Mouse (Mus musculus) lung, embryonic 15.5 days (tissue): ENCODE measurements around the gene Phf7. TPM values are rescaled to one million over a fixed set of nuclear protein-coding genes. Genes with fewer than 3 reads are reported as not detected.

Experiments
- ATAC-seq: fragments of 200-750 bp; cut with Nextera tagmentation; 2 replicates; pipeline ENCODE4 v1.8.0; 2017; ENCODE audit warnings: moderate number of reproducible peaks, borderline replicate concordance; ENCODE audit not compliant: low FRiP score, low TSS enrichment; ENCODE audit errors: extremely low read depth
- H3K27ac ChIP-seq: fragments of 300-500 bp; sonication (generic); 2 replicates; pipeline ENCODE4 v1.5.1; 2015; ENCODE audit warnings: moderate library complexity, mild to moderate bottlenecking, inconsistent platforms
- H3K27me3 ChIP-seq: fragments of 300-500 bp; sonication (generic); 2 replicates; pipeline ENCODE4 v1.6.1; 2015; ENCODE audit warnings: inconsistent platforms
- H3K36me3 ChIP-seq: fragments of 300-500 bp; sonication (generic); 2 replicates; pipeline ENCODE4 v1.6.1; 2015; ENCODE audit warnings: inconsistent platforms
- H3K4me1 ChIP-seq: fragments of 300-500 bp; sonication (generic); 2 replicates; pipeline ENCODE4 v1.6.1; 2015; ENCODE audit warnings: inconsistent platforms
- H3K4me2 ChIP-seq: fragments of 300-500 bp; sonication (generic); 2 replicates; pipeline ENCODE4 v1.6.1; 2015; ENCODE audit warnings: inconsistent platforms, mild to moderate bottlenecking, moderate library complexity
- H3K4me3 ChIP-seq: fragments of 300-500 bp; sonication (generic); 2 replicates; pipeline ENCODE4 v1.5.1; 2015; ENCODE audit warnings: mild to moderate bottlenecking, inconsistent platforms
- H3K9ac ChIP-seq: fragments of 300-500 bp; sonication (generic); 2 replicates; pipeline ENCODE4 v1.6.1; 2015; ENCODE audit warnings: inconsistent platforms
- H3K9me3 ChIP-seq: fragments of 300-500 bp; sonication (generic); 2 replicates; pipeline ENCODE4 v1.6.1; 2016; ENCODE audit warnings: inconsistent platforms
- WGBS: fragments of 180-500 bp; shearing (Covaris S2); methylation state at CpG from one replicate; pipeline ENCODE4 v1.1.7; 2015; 5-methylcytosine and 5-hydroxymethylcytosine counted together
- polyA plus RNA-seq: library from polyadenylated mRNA; unstranded; fragments of >200 nt; fragmentation: Nextera tagmentation; extraction: Ambion mirVana; gene quantifications from 2 replicates; pipeline ENCODE4 v1.2.1, GENCODE M21; 2015

Phf7 gene
- polyA plus RNA-seq, 1 experiment from 2014 or later: 14.8 TPM

GRCm38 (mm10) chr14:31207070-31207830 lies 43.9 kb downstream of the Phf7 start:
- H3K27ac ChIP-seq: peak overlapping the region; percentile 16; the same call in 1 of the 2 replicates
- 71% methylated on average over 13 of the region's 13 CpGs for WGBS
- peaks cover 24% of the 10 kb centered on the region for H3K36me3 ChIP-seq
- no peaks in the 10 kb centered on the region for H3K27me3 ChIP-seq
- peaks cover 19% of the 10 kb centered on the region for H3K4me1 ChIP-seq
- no peaks in the 10 kb centered on the region for H3K9me3 ChIP-seq
- peak overlapping the region; percentile 94 for H3K9ac ChIP-seq
- H3K4me2 ChIP-seq: peak overlapping the region; percentile 81
- H3K4me3 ChIP-seq: peak overlapping the region; percentile 87
- no peak; the same call in 1 of the 2 replicates for ATAC-seq

GRCm38 (mm10) chr14:31206472-31206981 lies 44.6 kb downstream of the Phf7 start:
- peak overlapping the region; percentile 81 for H3K4me2 ChIP-seq
- 0% methylated on average over 40 of the region's 48 CpGs for WGBS
- peak; percentile 77 for ATAC-seq

DNA sequence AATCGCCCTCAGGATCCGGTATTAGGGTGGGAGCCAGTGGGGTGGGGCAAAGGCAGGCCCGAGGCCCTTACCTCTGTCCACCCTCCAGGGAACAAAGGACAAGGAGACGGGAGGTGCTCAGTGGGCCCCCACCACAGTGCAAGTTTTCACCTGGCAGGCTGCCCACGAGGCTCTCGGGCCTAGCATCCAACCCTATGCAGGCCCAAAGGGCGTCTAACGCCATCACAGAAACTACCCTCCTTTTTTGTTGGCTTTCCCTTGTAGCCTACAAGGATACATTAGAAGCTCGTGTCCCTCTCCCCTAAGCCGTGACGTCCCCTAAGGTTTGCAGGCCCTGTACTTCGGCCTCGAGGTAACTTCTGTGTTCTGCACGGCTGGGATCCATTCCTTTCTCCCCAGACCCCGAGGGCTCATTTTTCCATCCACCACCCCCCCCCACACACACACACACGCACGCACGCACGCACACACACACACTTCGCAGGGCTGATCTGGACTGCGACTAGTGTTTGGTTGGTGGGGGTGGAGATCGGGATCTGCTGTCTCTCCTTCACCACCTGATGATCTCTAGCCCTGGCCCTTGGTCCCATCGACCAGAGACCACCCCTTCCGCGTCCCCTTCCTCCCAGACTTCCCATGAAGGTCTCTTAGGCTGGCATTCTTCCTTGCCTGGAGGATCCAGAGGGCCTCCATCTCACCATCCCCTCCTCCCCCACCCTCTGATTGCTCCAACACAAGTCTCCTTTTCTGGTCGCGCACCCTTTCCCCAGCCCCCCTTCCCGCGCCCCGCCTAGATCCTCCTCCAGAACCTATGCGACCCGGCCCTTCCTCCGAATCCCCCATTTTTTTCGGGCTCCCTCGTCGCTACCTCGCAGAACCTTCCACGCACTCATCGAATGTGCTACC lies 45.3 kb downstream of the Phf7 start:
- WGBS: 1% methylated on average over 39 of the region's 39 CpGs
- Histone ChIP-seq H3K4me1 (peaks cover 19% of the 10 kb centered on the region), H3K9me3 (no peaks in the 10 kb centered on the region), H3K4me2 (peak overlapping the region; percentile 81), H3K36me3 (peaks cover 38% of the 10 kb centered on the region), H3K27ac (peak overlapping the region; percentile 91), H3K9ac (peak overlapping the region; percentile 94), H3K27me3 (no peaks in the 10 kb centered on the region), H3K4me3 (peak overlapping the region; percentile 87)
- peak; percentile 53 for ATAC-seq

More at GRCm38 (mm10) chr14:31206472-31206981, 44.6 kb downstream of the Phf7 start:
- H3K36me3 ChIP-seq: peaks cover 31% of the 10 kb centered on the region
- no peaks in the 10 kb centered on the region for H3K27me3 ChIP-seq
- no peaks in the 10 kb centered on the region for H3K9me3 ChIP-seq
- H3K4me1 ChIP-seq: peaks cover 19% of the 10 kb centered on the region
- H3K9ac ChIP-seq: peak overlapping the region; percentile 94
- H3K27ac ChIP-seq: peak overlapping the region; percentile 91
- peak overlapping the region; percentile 87 for H3K4me3 ChIP-seq

- 4% methylated on average over 8 of the region's 8 CpGs for WGBS
- Histone ChIP-seq H3K4me2 (peak overlapping the region; percentile 81), H3K4me3 (peak overlapping the region; percentile 87), H3K36me3 (peaks cover 43% of the 10 kb centered on the region), H3K27ac (peak overlapping the region; percentile 91), H3K9ac (peak overlapping the region; percentile 94), H3K9me3 (no peaks in the 10 kb centered on the region), H3K27me3 (no peaks in the 10 kb centered on the region), H3K4me1 (peaks cover 22% of the 10 kb centered on the region)
- no peak for ATAC-seq
Observed at GRCm38 (mm10) chr14:31205244-31205561, 45.9 kb downstream of the Phf7 start.

- ATAC-seq: no peak
- 46% methylated on average over 4 of the region's 4 CpGs for WGBS
- Histone ChIP-seq H3K4me1 (peaks cover 24% of the 10 kb centered on the region), H3K9ac (peak overlapping the region; percentile 94), H3K4me3 (peak overlapping the region; percentile 87), H3K27ac (peak overlapping the region; percentile 91), H3K9me3 (no peaks in the 10 kb centered on the region), H3K27me3 (no peaks in the 10 kb centered on the region), H3K4me2 (peak overlapping the region; percentile 81), H3K36me3 (peaks cover 47% of the 10 kb centered on the region)
Observed at GRCm38 (mm10) chr14:31204844-31205243, 46.3 kb downstream of the Phf7 start.

GRCm38 (mm10) chr14:31200038-31200437 lies 51.1 kb downstream of the Phf7 start:
- Histone ChIP-seq H3K4me3 (no peak overlapping the region), H3K27ac (0 out of 2 replicates have a peak overlapping the region, but pooled peaks have one; percentile 16), H3K36me3 (peaks cover 81% of the 10 kb centered on the region), H3K9ac (no peak overlapping the region), H3K27me3 (no peaks in the 10 kb centered on the region), H3K4me2 (no peak overlapping the region), H3K4me1 (peaks cover 55% of the 10 kb centered on the region), H3K9me3 (no peaks in the 10 kb centered on the region)
- 47% methylated on average over 3 of the region's 3 CpGs for WGBS
- no peak for ATAC-seq

DNA sequence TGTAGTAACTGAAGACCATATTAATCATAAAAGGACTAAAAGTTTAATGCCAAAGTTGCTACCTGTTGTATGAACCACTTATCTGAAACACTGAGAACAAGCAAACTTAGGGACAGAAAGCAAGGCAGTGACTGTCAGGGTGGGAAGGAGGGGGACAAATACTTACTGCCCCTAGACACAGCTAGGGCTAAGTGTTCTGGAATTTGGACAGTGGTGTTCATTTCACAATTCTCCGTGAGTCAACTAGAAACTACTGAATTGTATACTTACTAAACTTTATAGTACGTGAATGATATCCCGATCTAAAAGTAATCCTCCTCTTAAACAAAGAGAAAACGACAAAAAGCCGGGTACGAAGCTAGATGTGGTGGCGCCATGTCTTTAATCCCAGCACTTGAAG lies 51.5 kb downstream of the Phf7 start:
- Histone ChIP-seq H3K27ac (no peak overlapping the region), H3K4me3 (no peak overlapping the region), H3K4me2 (no peak overlapping the region), H3K9me3 (no peaks in the 10 kb centered on the region), H3K9ac (no peak overlapping the region), H3K36me3 (peaks cover 82% of the 10 kb centered on the region), H3K27me3 (no peaks in the 10 kb centered on the region), H3K4me1 (peaks cover 54% of the 10 kb centered on the region)
- 90% methylated on average over 7 of the region's 7 CpGs for WGBS
- no peak for ATAC-seq

GRCm38 (mm10) chr14:31197547-31198516 lies 53.3 kb downstream of the Phf7 start:
- ATAC-seq: peak; percentile 52; the same call in 1 of the 2 replicates
- peak overlapping the region; percentile 41 for H3K27ac ChIP-seq
- peaks cover 52% of the 10 kb centered on the region for H3K4me1 ChIP-seq
- peaks cover 79% of the 10 kb centered on the region for H3K36me3 ChIP-seq
- no peak overlapping the region for H3K9ac ChIP-seq
- H3K4me3 ChIP-seq: no peak overlapping the region
- no peaks in the 10 kb centered on the region for H3K9me3 ChIP-seq
- WGBS: 56% methylated on average over 16 of the region's 16 CpGs
- no peak overlapping the region for H3K4me2 ChIP-seq
- no peaks in the 10 kb centered on the region for H3K27me3 ChIP-seq

- no peak for ATAC-seq
- peak overlapping the region; percentile 82 for H3K27ac ChIP-seq
- no peaks in the 10 kb centered on the region for H3K9me3 ChIP-seq
- peaks cover 79% of the 10 kb centered on the region for H3K36me3 ChIP-seq
- no peaks in the 10 kb centered on the region for H3K27me3 ChIP-seq
- peaks cover 52% of the 10 kb centered on the region for H3K4me1 ChIP-seq
- no peak overlapping the region; the same call in 1 of the 2 replicates for H3K4me2 ChIP-seq
- H3K4me3 ChIP-seq: no peak overlapping the region
- H3K9ac ChIP-seq: no peak overlapping the region
Observed at GRCm38 (mm10) chr14:31195968-31196367, 55.1 kb downstream of the Phf7 start.

DNA sequence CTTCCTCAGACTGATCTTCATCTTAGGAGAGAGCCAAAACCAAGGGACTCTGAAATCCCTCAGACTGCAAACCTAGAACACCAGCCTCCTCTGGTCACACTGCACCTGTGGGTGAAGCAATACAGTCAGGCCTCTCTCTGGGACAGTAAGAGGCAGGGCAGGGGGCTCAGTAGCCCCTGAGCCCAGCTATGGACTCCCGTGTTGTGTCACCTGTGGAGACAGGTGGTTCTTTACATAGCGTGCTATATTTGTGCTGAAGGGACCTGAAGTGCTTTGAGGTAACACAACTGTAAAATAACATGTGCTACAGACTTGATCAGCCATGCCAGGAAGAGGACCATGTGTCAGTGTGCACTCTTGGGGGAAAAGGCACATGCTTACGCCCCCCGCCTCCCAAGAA lies 55.6 kb downstream of the Phf7 start:
- peak overlapping the region; percentile 82 for H3K27ac ChIP-seq
- H3K4me2 ChIP-seq: peak overlapping the region; percentile 17; the same call in 1 of the 2 replicates
- no peaks in the 10 kb centered on the region for H3K27me3 ChIP-seq
- no peaks in the 10 kb centered on the region for H3K9me3 ChIP-seq
- ATAC-seq: peak; percentile 9; the same call in 1 of the 2 replicates
- no peak overlapping the region for H3K9ac ChIP-seq
- H3K36me3 ChIP-seq: peaks cover 80% of the 10 kb centered on the region
- H3K4me3 ChIP-seq: no peak overlapping the region
- WGBS: 86% methylated on average over 4 of the region's 4 CpGs
- peaks cover 52% of the 10 kb centered on the region for H3K4me1 ChIP-seq
